Mouse (Mus musculus) brain, embryonic 14.5 days (tissue): Measurements from ENCODE around the gene Naa15.

Experiments used
- CTCF ChIP-seq: fragments of 200-500 bp; IDR thresholded peaks from 2 replicates; pipeline ENCODE4 v1.5.1; 2012; ENCODE audit warnings: inconsistent platforms, mild to moderate bottlenecking, moderate library complexity, borderline replicate concordance; ENCODE audit not compliant: insufficient read depth, insufficient read length; ENCODE audit errors: extremely low read depth
- POLR2A ChIP-seq: fragments of 200-500 bp; IDR thresholded peaks from 2 replicates; pipeline ENCODE4 v1.6.1; 2012; ENCODE audit warnings: mild to moderate bottlenecking, inconsistent platforms, borderline replicate concordance; ENCODE audit not compliant: poor library complexity, insufficient read depth, insufficient read length, severe bottlenecking; ENCODE audit errors: extremely low read depth

DNA sequence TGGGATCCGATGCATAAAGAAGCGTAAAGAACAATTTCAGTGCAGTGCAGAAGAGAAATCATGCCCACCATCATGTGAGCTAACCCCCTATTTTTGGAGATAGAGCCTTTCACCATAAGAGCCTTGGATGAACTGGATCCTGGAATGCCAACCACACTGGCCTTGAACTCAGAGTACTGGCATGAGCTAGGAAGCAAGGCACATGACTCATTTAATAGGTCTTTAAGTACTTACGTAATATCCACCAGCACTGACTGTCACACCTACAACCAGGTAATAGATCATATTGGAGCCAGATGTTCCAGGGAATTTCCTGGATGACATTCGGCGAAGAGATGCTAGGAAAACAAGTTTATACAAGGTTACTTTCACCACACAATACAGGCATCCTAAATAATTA lies 23.4 kb upstream of the Naa15 start:
- no peak for TF ChIP-seq CTCF
- no peak for TF ChIP-seq POLR2A
